Mouse (Mus musculus) gonadal fat pad, adult 2 months (tissue): ENCODE measurements at regions not wholly inside any gene's neighbourhood (a gene's known extent, or its start where the extent isn't known, plus 50 kb on each side); places are given as distances from the start of the nearest gene placed in this dataset.

Source experiments
- DNase-seq: peaks from one replicate; pipeline ENCODE4 v3.0.0-alpha.2; 2012; ENCODE audit warnings: low read depth

GRCm38 (mm10) chr13:63699624-63700023 lies 115.4 kb upstream of the Ercc6l2 start:
- no peak for DNase-seq

DNA sequence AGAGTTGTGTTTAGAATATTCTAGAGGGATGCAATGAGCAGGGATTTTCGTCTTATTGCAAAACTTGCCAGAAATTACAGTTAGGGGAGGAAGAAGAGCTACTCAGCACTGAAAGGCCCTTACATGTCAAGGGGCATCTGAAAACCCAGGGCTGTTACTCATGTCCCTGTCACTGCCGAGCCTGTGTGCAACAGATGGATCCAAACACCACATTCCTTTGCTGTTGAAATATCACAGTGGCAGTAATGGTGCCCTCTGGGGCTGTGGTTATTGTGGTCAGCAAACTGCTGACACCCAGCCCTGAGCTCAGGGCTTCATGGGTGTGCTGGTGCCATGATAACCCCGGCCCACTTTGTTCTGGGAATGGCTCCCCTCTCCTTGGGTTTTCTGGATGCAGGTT lies 114.3 kb upstream of the Ercc6l2 start:
- DNase-seq = no peak

- DNase-seq = no peak
These were observed 113.6 kb upstream of the Ercc6l2 start for GRCm38 (mm10) chr13:63701199-63702175.

GRCm38 (mm10) chr13:63708567-63708966 lies 106.5 kb upstream of the Ercc6l2 start:
- no peak for DNase-seq

- no peak for DNase-seq
These were observed 101.9 kb upstream of the Ercc6l2 start for GRCm38 (mm10) chr13:63713137-63713536.

GRCm38 (mm10) chr13:63716498-63716897 lies 98.5 kb upstream of the Ercc6l2 start:
- DNase-seq = no peak

DNA sequence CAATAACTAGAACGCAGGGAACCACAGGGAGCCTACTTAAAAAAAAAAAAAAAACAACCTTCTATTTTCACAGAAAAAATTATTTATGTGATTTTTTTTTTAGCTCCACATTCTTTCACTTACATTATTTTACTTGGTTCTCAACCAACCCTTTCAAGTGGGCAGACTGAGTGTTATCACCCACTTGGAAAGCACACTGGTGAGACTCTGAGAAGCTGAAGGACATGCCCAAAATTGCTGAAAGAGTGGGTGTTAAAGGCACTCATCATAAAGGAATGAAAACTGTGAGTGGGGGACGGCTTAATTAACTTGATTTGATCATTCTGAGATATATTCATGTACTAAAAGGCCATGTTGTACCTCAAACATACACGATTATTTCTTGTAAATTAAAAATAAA lies 97.8 kb upstream of the Ercc6l2 start:
- no peak for DNase-seq

GRCm38 (mm10) chr13:63718782-63719181 lies 96.3 kb upstream of the Ercc6l2 start:
- DNase-seq = no peak

DNA sequence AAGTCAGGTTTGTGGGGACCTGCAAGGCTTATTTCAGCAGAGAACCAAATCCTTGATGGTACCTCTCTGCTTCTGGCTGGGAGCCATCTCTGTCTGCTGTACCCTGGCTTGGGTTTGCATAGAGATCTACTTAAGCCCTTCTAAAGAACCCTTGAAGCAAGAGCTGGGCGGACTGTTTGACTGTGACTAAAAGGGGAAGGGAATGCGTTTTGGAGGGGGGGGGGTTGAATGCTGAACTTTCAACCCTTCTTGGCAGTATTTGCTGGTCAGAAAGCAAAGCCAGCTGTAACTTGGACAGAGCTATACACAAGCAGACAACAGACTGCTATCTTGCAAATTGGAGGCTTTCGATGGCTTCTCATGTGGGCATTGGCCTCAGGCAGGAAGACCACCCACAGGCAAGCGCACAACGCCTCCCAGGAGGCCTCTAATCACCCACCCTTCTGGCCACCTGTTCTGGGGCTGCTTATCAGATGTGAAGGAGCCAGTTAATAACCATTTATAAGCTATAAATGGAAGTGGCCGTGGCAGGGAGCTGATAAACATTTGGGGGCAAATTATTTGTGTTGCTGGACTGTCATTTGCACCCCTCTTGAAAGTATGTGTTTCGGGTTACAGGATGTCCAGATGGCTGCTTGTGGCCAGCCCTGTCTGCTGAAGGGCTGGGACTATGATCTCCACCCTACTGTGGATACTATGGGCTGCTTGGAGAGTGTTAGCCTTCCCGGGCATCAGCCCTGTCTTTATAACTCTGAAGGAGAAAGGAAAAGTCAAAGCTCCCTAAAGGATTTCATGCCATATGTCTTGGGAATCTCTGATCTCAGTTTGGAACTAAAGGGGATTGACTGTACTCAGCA lies 95.5 kb upstream of the Ercc6l2 start:
- DNase-seq = no peak

DNA sequence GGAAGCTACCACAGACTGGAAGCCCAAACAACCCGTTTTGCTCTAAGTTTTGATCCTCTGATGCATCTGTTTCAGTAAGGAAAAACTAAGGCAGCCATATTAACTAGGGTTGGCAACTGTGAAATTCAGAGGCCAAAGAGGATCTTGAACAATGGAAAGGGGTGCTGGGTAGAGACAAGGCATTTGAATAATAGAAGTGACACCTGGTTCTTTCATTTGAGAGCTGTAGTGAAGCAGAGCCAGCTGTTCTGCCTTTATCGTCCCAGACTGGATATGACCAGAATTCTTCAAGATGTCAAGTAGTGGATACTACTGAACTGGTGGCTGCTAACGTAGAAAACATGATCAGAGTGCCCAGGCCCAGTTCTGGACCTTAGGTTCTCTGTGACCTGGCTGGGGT lies 94.4 kb upstream of the Ercc6l2 start:
- DNase-seq = no peak

GRCm38 (mm10) chr13:63721011-63721625 lies 93.9 kb upstream of the Ercc6l2 start:
- no peak for DNase-seq

GRCm38 (mm10) chr13:63724293-63724692 lies 90.7 kb upstream of the Ercc6l2 start:
- no peak for DNase-seq

- no peak for DNase-seq
These were observed 90.0 kb upstream of the Ercc6l2 start for GRCm38 (mm10) chr13:63724843-63725582.

- no peak for DNase-seq
These were observed 89.0 kb upstream of the Ercc6l2 start for GRCm38 (mm10) chr13:63726035-63726434.

GRCm38 (mm10) chr13:63726509-63726908 lies 88.5 kb upstream of the Ercc6l2 start:
- DNase-seq = no peak

- DNase-seq = no peak
These were observed 79.3 kb upstream of the Ercc6l2 start for GRCm38 (mm10) chr13:63735739-63736138.

GRCm38 (mm10) chr13:63741879-63742278 lies 73.2 kb upstream of the Ercc6l2 start:
- no peak for DNase-seq

DNA sequence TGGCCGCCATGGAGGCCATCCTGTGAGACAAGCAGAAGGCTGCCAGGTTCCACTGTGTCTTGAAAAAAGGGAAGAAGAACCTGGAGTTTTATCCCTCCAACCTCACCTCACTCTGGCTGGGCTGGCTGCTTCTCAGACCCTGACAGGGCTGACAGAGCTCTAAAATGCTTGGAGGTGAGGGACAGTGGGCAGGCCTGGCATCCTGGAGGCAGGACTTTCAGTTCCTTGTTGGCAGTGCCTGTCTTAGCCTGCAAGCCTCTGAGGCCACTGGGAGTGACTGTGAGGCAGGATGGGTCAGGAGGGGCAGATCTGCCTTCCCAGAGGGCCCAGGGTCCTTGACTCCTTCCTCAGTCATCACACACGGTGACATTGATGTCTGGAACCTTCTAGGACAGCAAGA lies 66.3 kb upstream of the Ercc6l2 start:
- DNase-seq = no peak

GRCm38 (mm10) chr13:63749997-63750396 lies 65.0 kb upstream of the Ercc6l2 start:
- DNase-seq = no peak

- DNase-seq = no peak
These were observed 63.8 kb upstream of the Ercc6l2 start for GRCm38 (mm10) chr13:63751196-63751595.

GRCm38 (mm10) chr13:63757061-63757460 lies 58.0 kb upstream of the Ercc6l2 start:
- no peak for DNase-seq
